Mouse (Mus musculus) CH12.LX (cell line): ENCODE data around the gene Dgcr8. TPM values are rescaled to one million over a fixed set of nuclear protein-coding genes. Genes with fewer than 3 reads are reported as not detected.

Source experiments
- DNase-seq: peaks from one replicate; pipeline ENCODE4 v3.0.0-alpha.2; 2013; ENCODE audit errors: extremely low read depth
- H3K27ac ChIP-seq: 2 replicates; pipeline ENCODE4 v1.5.1; 2012; ENCODE audit warnings: low read depth, mild to moderate bottlenecking, control low read depth, moderate library complexity; ENCODE audit not compliant: insufficient read depth
- H3K27me3 ChIP-seq: replicated peaks from 2 replicates; pipeline ENCODE3; 2012; ENCODE audit warnings: inconsistent platforms
- H3K36me3 ChIP-seq, 2 experiments: replicated peaks in 1 of 2; 2 replicates each; pipeline versions ENCODE3 to v1.6.1; 2012; ENCODE audit warnings: inconsistent platforms in 1 of 2, low read length in 1 of 2, mild to moderate bottlenecking in 1 of 2, mixed read lengths in 1 of 2, moderate library complexity in 1 of 2; ENCODE audit not compliant: control insufficient read depth in 1 of 2, insufficient read depth in 1 of 2
- H3K4me1 ChIP-seq, 2 experiments: 2 replicates each; pipeline ENCODE4 v1.6.1; 2012; ENCODE audit warnings: inconsistent platforms in 1 of 2, moderate library complexity in 1 of 2; ENCODE audit not compliant: insufficient read depth in 2 of 2, control insufficient read depth in 1 of 2
- H3K4me2 ChIP-seq: 2 replicates; pipeline ENCODE4 v1.6.1; 2012; ENCODE audit warnings: low read depth, mild to moderate bottlenecking, control low read depth; ENCODE audit not compliant: poor library complexity, insufficient read depth, severe bottlenecking
- H3K4me3 ChIP-seq, 3 experiments: fragments of 150-350 bp in 1 of 3; sonication (generic) in 1 of 3; replicated peaks in 1 of 3; 2 replicates each; pipeline versions ENCODE3 to v1.5.1; 2011 to 2012; ENCODE audit warnings: low read depth in 2 of 3, low read length in 2 of 3, mild to moderate bottlenecking in 2 of 3, moderate library complexity in 2 of 3, control low read depth in 1 of 3, improper control_type of control experiment in 1 of 3, inconsistent platforms in 1 of 3, mixed read lengths in 1 of 3; ENCODE audit not compliant: poor library complexity in 1 of 3
- H3K79me2 ChIP-seq: replicated peaks from 2 replicates; pipeline ENCODE4 v1.6.1; 2012; ENCODE audit warnings: mild to moderate bottlenecking, moderate library complexity; ENCODE audit not compliant: control insufficient read depth, poor library complexity, insufficient read depth, severe bottlenecking; ENCODE audit errors: extremely low read depth
- H3K9ac ChIP-seq: 2 replicates; pipeline ENCODE4 v1.6.1; 2012; ENCODE audit warnings: low read depth, mild to moderate bottlenecking, control low read depth, moderate library complexity; ENCODE audit not compliant: insufficient read depth
- H3K9me3 ChIP-seq: replicated peaks from 2 replicates; pipeline ENCODE3; 2012; ENCODE audit warnings: low read length, inconsistent platforms, mixed read lengths
- E2F4 ChIP-seq: IDR thresholded peaks from 2 replicates; pipeline ENCODE4 v1.6.1; 2011; ENCODE audit warnings: low read depth, low read length, improper control_type of control experiment; ENCODE audit not compliant: insufficient replicate concordance
- EP300 ChIP-seq: IDR thresholded peaks from 2 replicates; pipeline ENCODE4 v1.6.1; 2011; ENCODE audit warnings: low read length, improper control_type of control experiment
- KAT2A ChIP-seq: IDR thresholded peaks from 2 replicates; pipeline ENCODE4 v1.6.1; 2012; ENCODE audit warnings: low read length, improper control_type of control experiment, inconsistent platforms; ENCODE audit not compliant: insufficient replicate concordance
- MAX ChIP-seq: IDR thresholded peaks from 2 replicates; pipeline ENCODE4 v1.6.1; 2011; ENCODE audit warnings: low read length, improper control_type of control experiment
- MAZ ChIP-seq: IDR thresholded peaks from 2 replicates; pipeline ENCODE4 v1.6.1; 2012; ENCODE audit warnings: low read depth, mild to moderate bottlenecking, inconsistent platforms, low read length, improper control_type of control experiment, moderate library complexity
- NRF1 ChIP-seq: IDR thresholded peaks from 2 replicates; pipeline ENCODE4 v1.6.1; 2014; ENCODE audit warnings: low read depth, mild to moderate bottlenecking, inconsistent platforms, low read length, improper control_type of control experiment, moderate library complexity
- POLR2A ChIP-seq: IDR thresholded peaks from 2 replicates; pipeline ENCODE4 v1.6.1; 2011; ENCODE audit warnings: low read depth, mild to moderate bottlenecking, improper control_type of control experiment, low read length
- POLR2AphosphoS2 ChIP-seq: IDR thresholded peaks from 2 replicates; pipeline ENCODE4 v1.6.1; 2011; ENCODE audit warnings: low read depth, low read length, improper control_type of control experiment
- USF2 ChIP-seq: conservative IDR thresholded peaks from 2 replicates; pipeline ENCODE4 v1.6.1; 2011; ENCODE audit warnings: low read depth, low read length, improper control_type of control experiment
- ZKSCAN1 ChIP-seq: IDR thresholded peaks from 2 replicates; pipeline ENCODE4 v1.6.1; 2012; ENCODE audit warnings: low read depth, inconsistent platforms, low read length, improper control_type of control experiment, borderline replicate concordance
- ZNF384 ChIP-seq: IDR thresholded peaks from 2 replicates; pipeline ENCODE4 v1.6.1; 2012; ENCODE audit warnings: low read depth, low read length, improper control_type of control experiment, inconsistent platforms
- dilution Hi-C: fragments of 300-500 bp; cut with MboI; formaldehyde crosslinking; loops from 2 replicates; pipeline ENCODE4 v1.14.3; 2020; ENCODE audit warnings: low sequenced_read_pairs; ENCODE audit not compliant: extremely low pct_unique_long_range_greater_than_20kb, extremely low pct_ligation_motif_present
- in situ Hi-C: fragments of 300-500 bp; cut with MboI; formaldehyde crosslinking; loops from 3 replicates; pipeline ENCODE4 v1.14.3; 2019; ENCODE audit warnings: low sequenced_read_pairs, low pct_ligation_motif_present, low pct_unique_long_range_greater_than_20kb, mixed read lengths
- polyA plus RNA-seq: library from polyadenylated mRNA; unstranded; fragments of >175 nt; gene quantifications from 2 replicates; pipeline ENCODE4 v1.2.1, GENCODE M21; 2012; ENCODE audit warnings: low read depth; ENCODE audit not compliant: insufficient read length
- total RNA-seq, 2 experiments: library from RNA; depleted of rRNA; stranded (reverse); fragments of 300-350 nt in 1 of 2; fragments of >200 nt in 1 of 2; gene quantifications; 2 replicates each; pipeline ENCODE4 v1.2.3; 2012 to 2014

Gene Dgcr8
- total and polyA plus RNA-seq, 3 experiments: 29.1 to 39.9 (median 31.8) TPM

DNA sequence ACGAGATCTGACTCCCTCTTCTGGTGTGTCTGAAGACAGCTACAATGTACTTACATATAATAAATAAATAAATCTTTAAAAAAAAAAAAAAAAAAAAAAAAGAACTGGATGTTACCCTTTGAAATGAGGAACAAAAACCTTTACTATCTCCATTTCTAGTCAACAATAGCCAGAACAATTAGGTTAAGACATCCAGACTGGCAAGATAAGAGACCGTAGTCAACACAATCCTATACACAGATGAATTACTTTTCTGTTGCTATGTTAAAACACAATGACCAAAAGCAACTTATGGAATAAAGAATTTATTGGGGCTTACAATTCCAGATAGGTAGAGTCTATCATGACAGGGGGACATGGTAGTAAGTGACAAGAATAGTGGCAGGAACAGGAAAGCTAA, 24.0 kb downstream of the Dgcr8 start:
- H3K4me2 ChIP-seq: no peak overlapping the region
- H3K4me3 ChIP-seq: no peak overlapping the region
- H3K79me2 ChIP-seq: peaks cover 35% of the 10 kb centered on the region
- no peaks in the 10 kb centered on the region for H3K27me3 ChIP-seq
- no peak for TF ChIP-seq ZKSCAN1
- no peak for TF ChIP-seq MAZ
- no peak for TF ChIP-seq EP300
- TF ChIP-seq ZNF384: no peak
- no peak for TF ChIP-seq E2F4
- no peak for TF ChIP-seq KAT2A
- TF ChIP-seq NRF1: no peak
- no peak for TF ChIP-seq MAX
- no peak for TF ChIP-seq POLR2A
- in situ Hi-C loops: no loop called here
- H3K27ac ChIP-seq: no peak overlapping the region
- no peaks in the 10 kb centered on the region for H3K9me3 ChIP-seq
- H3K9ac ChIP-seq: no peak overlapping the region
- H3K4me1 ChIP-seq: no peaks in the 10 kb centered on the region
- dilution Hi-C loops: no loop called here
- DNase-seq: no peak
- peaks cover 69 to 90% of the 10 kb centered on the region in 2 experiments for H3K36me3 ChIP-seq

DNA sequence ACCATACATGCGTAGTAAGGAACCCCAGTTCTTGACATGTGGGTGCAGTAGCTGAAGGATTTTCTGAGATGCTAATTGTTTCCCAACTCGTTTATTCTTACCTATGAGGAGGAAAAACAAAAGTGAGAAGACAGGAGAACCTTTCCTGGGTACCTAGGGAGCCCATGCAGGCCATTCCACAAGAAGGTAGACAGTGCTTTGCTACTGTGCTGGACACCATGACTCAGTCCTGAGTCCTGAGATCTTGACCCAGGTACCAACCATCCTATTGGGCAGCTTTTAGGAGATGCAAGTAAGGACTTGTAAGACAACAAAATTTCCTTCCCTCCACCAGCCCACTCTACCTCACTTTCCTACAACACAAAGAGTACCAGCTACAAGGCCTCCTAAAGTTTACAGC, 30.8 kb downstream of the Dgcr8 start, which contains the start of gene Gm49776:
TSS of gene Gm49776 (minus strand) at position 101 of the 400 bp plus-strand sequence.
- Histone ChIP-seq H3K27ac (no peak within 1 kb of the TSS), H3K9me3 (no peaks in the 10 kb centered on the region), H3K4me2 (no peak within 1 kb of the TSS), H3K9ac (no peak within 1 kb of the TSS), H3K4me1 (no peaks in the 10 kb centered on the region), H3K27me3 (no peaks in the 10 kb centered on the region), H3K79me2 (0 out of 2 replicates have a peak, but pooled peaks cover 18% of the 10 kb centered on the region), H3K36me3 (peaks cover 83 to 92% of the 10 kb centered on the region in 2 experiments), H3K4me3 (no peak within 1 kb of the TSS)
- in situ Hi-C loops: no loop called here
- dilution Hi-C loops: no loop called here
- no peak for DNase-seq
- TF ChIP-seq POLR2AphosphoS2 (peak; percentile 31; the same call in 1 of the 2 replicates), ZKSCAN1 (no peak)

DNA sequence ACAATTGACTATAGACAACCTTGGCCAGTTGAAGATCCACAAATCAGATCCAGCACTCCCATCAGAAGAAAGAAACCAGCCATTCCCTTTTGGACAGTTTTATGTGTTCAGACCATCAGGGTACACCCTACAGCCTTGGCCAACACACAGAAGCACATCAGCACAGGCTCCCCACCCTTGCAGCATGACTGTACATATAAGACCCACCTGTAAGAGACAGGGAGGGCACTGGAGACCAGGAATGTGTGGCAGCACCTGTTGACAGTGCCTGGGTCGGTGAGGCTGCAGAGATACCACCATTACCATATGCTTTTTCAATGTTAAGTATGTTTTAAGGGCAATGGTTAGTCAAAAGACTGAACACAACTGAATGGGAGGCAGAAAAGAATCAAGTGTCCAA, 35.2 kb downstream of the Dgcr8 start:
- no peak overlapping the region for H3K27ac ChIP-seq
- H3K4me3 ChIP-seq: no peak overlapping the region
- H3K27me3 ChIP-seq: no peaks in the 10 kb centered on the region
- in situ Hi-C loops (loop anchor here (5.0 kb wide), 1 partner anchor 33 kb away; the partner anchor contains the start of gene Dgcr8), dilution Hi-C loops (no loop called here)
- H3K9ac ChIP-seq: no peak overlapping the region
- no peak for DNase-seq
- no peaks in the 10 kb centered on the region for H3K9me3 ChIP-seq
- peaks cover 75 to 88% of the 10 kb centered on the region in 2 experiments for H3K36me3 ChIP-seq
- peaks cover 8 to 24% of the 10 kb centered on the region in 2 experiments for H3K4me1 ChIP-seq
- no peak overlapping the region for H3K4me2 ChIP-seq
- peaks cover 23% of the 10 kb centered on the region for H3K79me2 ChIP-seq
- TF ChIP-seq USF2 (no peak), POLR2A (peak; percentile 44)
- TF ChIP-seq, all 38 proteins: peak for 1
